Mouse (Mus musculus): Measurements from ENCODE around the gene Slc38a4. TPM values are rescaled to one million over a fixed set of nuclear protein-coding genes. Genes with fewer than 3 reads are reported as not detected.

Slc38a4 gene
- polyA plus RNA-seq, 1 experiment from 2014 or later = 5.0 TPM

- Histone ChIP-seq H3K36me3 (no peaks in the 10 kb centered on the region), H3K9me3 (replicated peaks) (no peaks in the 10 kb centered on the region), H3K4me2 (no peak overlapping the region), H3K27ac (replicated peaks) (no peak overlapping the region), H3K9ac (replicated peaks) (no peak overlapping the region), H3K4me1 (peaks cover 11% of the 10 kb centered on the region), H3K4me3 (replicated peaks) (no peak overlapping the region), H3K27me3 (replicated peaks) (no peaks in the 10 kb centered on the region)
- ATAC-seq (ENCODE audit: low FRiP score) = no peak
- WGBS = 77% methylated on average over 12 of the region's 12 CpGs
These were observed 5.3 kb downstream of the Slc38a4 start for GRCm38 (mm10) chr15:97050436-97050835.

- no peaks in the 10 kb centered on the region for H3K9me3 ChIP-seq (replicated peaks)
- H3K36me3 ChIP-seq = no peaks in the 10 kb centered on the region
- no peak overlapping the region for H3K4me2 ChIP-seq
- H3K9ac ChIP-seq (replicated peaks) = no peak overlapping the region
- H3K4me1 ChIP-seq = peaks cover 7% of the 10 kb centered on the region
- no peaks in the 10 kb centered on the region for H3K27me3 ChIP-seq (replicated peaks)
- H3K4me3 ChIP-seq (replicated peaks) = no peak overlapping the region
- no peak overlapping the region for H3K27ac ChIP-seq (replicated peaks)
- no peak for ATAC-seq (ENCODE audit: low FRiP score)
- 60% methylated on average over 10 of the region's 10 CpGs for WGBS
These were observed 5.7 kb downstream of the Slc38a4 start for GRCm38 (mm10) chr15:97050011-97050410.

GRCm38 (mm10) chr15:97049281-97049841 is 6.4 kb downstream of the Slc38a4 start:
- 55% methylated on average over 11 of the region's 11 CpGs for WGBS
- no peaks in the 10 kb centered on the region for H3K9me3 ChIP-seq (replicated peaks)

GRCm38 (mm10) chr15:97048267-97048666 is 7.5 kb downstream of the Slc38a4 start:
- 87% methylated on average over 5 of the region's 5 CpGs for WGBS
- Histone ChIP-seq H3K27ac (replicated peaks) (no peak overlapping the region), H3K4me3 (replicated peaks) (no peak overlapping the region), H3K9me3 (replicated peaks) (no peaks in the 10 kb centered on the region), H3K4me2 (no peak overlapping the region), H3K36me3 (no peaks in the 10 kb centered on the region), H3K9ac (replicated peaks) (no peak overlapping the region), H3K4me1 (no peaks in the 10 kb centered on the region), H3K27me3 (replicated peaks) (no peaks in the 10 kb centered on the region)
- ATAC-seq (ENCODE audit: low FRiP score) = no peak

More at GRCm38 (mm10) chr15:97049281-97049841, 6.4 kb downstream of the Slc38a4 start:
- H3K9ac ChIP-seq (replicated peaks) = no peak overlapping the region
- H3K27ac ChIP-seq (replicated peaks) = no peak overlapping the region
- no peak overlapping the region for H3K4me3 ChIP-seq (replicated peaks)
- ATAC-seq (ENCODE audit: low FRiP score) = no peak
- H3K36me3 ChIP-seq = no peaks in the 10 kb centered on the region
- peaks cover under 1% of the 10 kb centered on the region; the same call in 1 of the 2 replicates for H3K4me1 ChIP-seq
- no peak overlapping the region for H3K4me2 ChIP-seq
- no peaks in the 10 kb centered on the region for H3K27me3 ChIP-seq (replicated peaks)

- H3K9me3 ChIP-seq (replicated peaks) = no peaks in the 10 kb centered on the region
- no peak overlapping the region for H3K4me2 ChIP-seq
- ATAC-seq (ENCODE audit: low FRiP score) = no peak
- no peak overlapping the region for H3K9ac ChIP-seq (replicated peaks)
- H3K36me3 ChIP-seq = no peaks in the 10 kb centered on the region
- H3K27me3 ChIP-seq (replicated peaks) = no peaks in the 10 kb centered on the region
- WGBS = 90% methylated on average over 13 of the region's 13 CpGs
- no peak overlapping the region for H3K4me3 ChIP-seq (replicated peaks)
- no peak overlapping the region for H3K27ac ChIP-seq (replicated peaks)
- H3K4me1 ChIP-seq = no peaks in the 10 kb centered on the region
These were observed 11.8 kb downstream of the Slc38a4 start for GRCm38 (mm10) chr15:97043921-97044320.

- WGBS = 69% methylated on average over 7 of the region's 7 CpGs
- H3K4me3 ChIP-seq (replicated peaks) = no peak overlapping the region
These were observed 13.7 kb downstream of the Slc38a4 start for GRCm38 (mm10) chr15:97042001-97042491.

GRCm38 (mm10) chr15:97041182-97041581 is 14.6 kb downstream of the Slc38a4 start:
- no peak for ATAC-seq (ENCODE audit: low FRiP score)
- H3K9me3 ChIP-seq (replicated peaks) = no peaks in the 10 kb centered on the region
- H3K27me3 ChIP-seq (replicated peaks) = no peaks in the 10 kb centered on the region
- H3K36me3 ChIP-seq = no peaks in the 10 kb centered on the region
- 94% methylated on average over 9 of the region's 9 CpGs for whole genome bisulfite sequencing
- no peak overlapping the region for H3K4me3 ChIP-seq (replicated peaks)
- no peak overlapping the region for H3K9ac ChIP-seq (replicated peaks)
- no peaks in the 10 kb centered on the region for H3K4me1 ChIP-seq
- H3K4me2 ChIP-seq = no peak overlapping the region
- H3K27ac ChIP-seq (replicated peaks) = no peak overlapping the region

More at GRCm38 (mm10) chr15:97042001-97042491, 13.7 kb downstream of the Slc38a4 start:
- Histone ChIP-seq H3K9me3 (replicated peaks) (no peaks in the 10 kb centered on the region), H3K4me1 (no peaks in the 10 kb centered on the region), H3K27me3 (replicated peaks) (no peaks in the 10 kb centered on the region), H3K36me3 (no peaks in the 10 kb centered on the region), H3K9ac (replicated peaks) (no peak overlapping the region), H3K27ac (replicated peaks) (no peak overlapping the region), H3K4me2 (no peak overlapping the region)
- ATAC-seq (ENCODE audit: low FRiP score) = no peak

- H3K27me3 ChIP-seq (replicated peaks) = no peaks in the 10 kb centered on the region
- no peak overlapping the region for H3K4me3 ChIP-seq (replicated peaks)
- H3K9ac ChIP-seq (replicated peaks) = no peak overlapping the region
- H3K27ac ChIP-seq (replicated peaks) = no peak overlapping the region
- no peaks in the 10 kb centered on the region for H3K4me1 ChIP-seq
- no peak overlapping the region for H3K4me2 ChIP-seq
- 97% methylated on average over 8 of the region's 8 CpGs for WGBS
- no peak for ATAC-seq (ENCODE audit: low FRiP score)
- H3K36me3 ChIP-seq = no peaks in the 10 kb centered on the region
- no peaks in the 10 kb centered on the region for H3K9me3 ChIP-seq (replicated peaks)
These were observed 18.0 kb downstream of the Slc38a4 start for GRCm38 (mm10) chr15:97037710-97038109.

GRCm38 (mm10) chr15:97035892-97036291 is 19.9 kb downstream of the Slc38a4 start:
- Histone ChIP-seq H3K4me2 (no peak overlapping the region), H3K9ac (replicated peaks) (no peak overlapping the region), H3K27me3 (replicated peaks) (no peaks in the 10 kb centered on the region), H3K4me3 (replicated peaks) (no peak overlapping the region), H3K36me3 (no peaks in the 10 kb centered on the region), H3K9me3 (replicated peaks) (no peaks in the 10 kb centered on the region), H3K27ac (replicated peaks) (no peak overlapping the region), H3K4me1 (no peaks in the 10 kb centered on the region)
- 83% methylated on average over 6 of the region's 6 CpGs for WGBS
- ATAC-seq (ENCODE audit: low FRiP score) = no peak

GRCm38 (mm10) chr15:97033485-97033991 is 22.2 kb downstream of the Slc38a4 start:
- Histone ChIP-seq H3K4me2 (no peak overlapping the region), H3K27me3 (replicated peaks) (no peaks in the 10 kb centered on the region), H3K36me3 (no peaks in the 10 kb centered on the region), H3K4me3 (replicated peaks) (no peak overlapping the region), H3K9me3 (replicated peaks) (no peaks in the 10 kb centered on the region), H3K27ac (replicated peaks) (no peak overlapping the region), H3K9ac (replicated peaks) (no peak overlapping the region), H3K4me1 (no peaks in the 10 kb centered on the region)
- 56% methylated on average over 9 of the region's 9 CpGs for WGBS
- ATAC-seq (ENCODE audit: low FRiP score) = no peak

- H3K4me2 ChIP-seq = no peak overlapping the region
- H3K9me3 ChIP-seq (replicated peaks) = no peaks in the 10 kb centered on the region
- ATAC-seq (ENCODE audit: low FRiP score) = no peak
- no peaks in the 10 kb centered on the region for H3K27me3 ChIP-seq (replicated peaks)
- no peak overlapping the region for H3K27ac ChIP-seq (replicated peaks)
- H3K4me1 ChIP-seq = no peaks in the 10 kb centered on the region
- H3K9ac ChIP-seq (replicated peaks) = no peak overlapping the region
- no peaks in the 10 kb centered on the region for H3K36me3 ChIP-seq
- WGBS = 87% methylated on average over 5 of the region's 5 CpGs
- no peak overlapping the region for H3K4me3 ChIP-seq (replicated peaks)
These were observed 23.9 kb downstream of the Slc38a4 start for GRCm38 (mm10) chr15:97031886-97032285.

GRCm38 (mm10) chr15:97030984-97031492 is 24.7 kb downstream of the Slc38a4 start:
- Histone ChIP-seq H3K27me3 (replicated peaks) (no peaks in the 10 kb centered on the region), H3K9me3 (replicated peaks) (no peaks in the 10 kb centered on the region), H3K4me1 (no peaks in the 10 kb centered on the region), H3K4me2 (no peak overlapping the region), H3K4me3 (replicated peaks) (no peak overlapping the region), H3K36me3 (no peaks in the 10 kb centered on the region), H3K27ac (replicated peaks) (no peak overlapping the region), H3K9ac (replicated peaks) (no peak overlapping the region)
- 94% methylated on average over 10 of the region's 10 CpGs for WGBS
- ATAC-seq (ENCODE audit: low FRiP score) = no peak
